Mouse (Mus musculus) left cerebral cortex, postnatal 36 days (tissue): ENCODE measurements at regions not wholly inside any gene's neighbourhood (a gene's known extent, or its start where the extent isn't known, plus 50 kb on each side); places are given as distances from the start of the nearest gene placed in this dataset.
A peak's percentile ranks its signal among the peaks of the same experiment; 100 is the strongest.
"Not testable (repeated sequence)": the region's sequence is repeated elsewhere in the genome, so short reads cannot be mapped to it uniquely, and the experiment has no call there.

ENCODE experiments used
- DNase-seq, 2 experiments: peaks; one replicate each; pipeline ENCODE4 v3.0.0; 2021 to 2022; ENCODE audit warnings: low spot score in 2 of 2, mixed read lengths in 1 of 2
- intact Hi-C: fragments of 180-260 bp; cut with DNase I; formaldehyde crosslinking; loops from one replicate; pipeline ENCODE4 v1.15.1; 2025

GRCm38 (mm10) chr14:71118681-71119080 is 519.0 kb upstream of the Fam160b2 start:
- DNase-seq: no peak
- intact Hi-C loops: no loop called here

- no peak for DNase-seq
- intact Hi-C loops: no loop called here
These were observed 516.3 kb upstream of the Fam160b2 start for GRCm38 (mm10) chr14:71115798-71116432.

GRCm38 (mm10) chr14:71115095-71115797 is 515.6 kb upstream of the Fam160b2 start:
- DNase-seq: no peak
- intact Hi-C loops: no loop called here

GRCm38 (mm10) chr14:71113198-71113597 is 513.6 kb upstream of the Fam160b2 start:
- no peak for DNase-seq
- intact Hi-C loops: no loop called here

- DNase-seq: no peak
- intact Hi-C loops: no loop called here
These were observed 505.0 kb upstream of the Fam160b2 start for GRCm38 (mm10) chr14:71104617-71105016.

- DNase-seq: no peak
These were observed 504.3 kb upstream of the Fam160b2 start for GRCm38 (mm10) chr14:71103955-71104354.

GRCm38 (mm10) chr14:71095661-71096422 is 496.2 kb upstream of the Fam160b2 start:
- DNase-seq: no peak
- intact Hi-C loops: no loop called here

More at GRCm38 (mm10) chr14:71103955-71104354, 504.3 kb upstream of the Fam160b2 start:
- intact Hi-C loops: no loop called here

- peak; percentile 26 to 27 for DNase-seq
- intact Hi-C loops: no loop called here
These were observed 493.1 kb upstream of the Fam160b2 start for GRCm38 (mm10) chr14:71092626-71093326.

GRCm38 (mm10) chr14:71085721-71086120 is 486.1 kb upstream of the Fam160b2 start:
- intact Hi-C loops: no loop called here
- DNase-seq: no peak

GRCm38 (mm10) chr14:71082327-71082726 is 482.7 kb upstream of the Fam160b2 start:
- intact Hi-C loops: no loop called here

GRCm38 (mm10) chr14:71075671-71076070 is 476.0 kb upstream of the Fam160b2 start:
- intact Hi-C loops: no loop called here
- DNase-seq: no peak

More at GRCm38 (mm10) chr14:71082327-71082726, 482.7 kb upstream of the Fam160b2 start:
- no peak for DNase-seq

GRCm38 (mm10) chr14:71074019-71074418 is 474.4 kb upstream of the Fam160b2 start:
- no peak for DNase-seq

GRCm38 (mm10) chr14:71065669-71066068 is 466.0 kb upstream of the Fam160b2 start:
- intact Hi-C loops: no loop called here
- no peak for DNase-seq

More at GRCm38 (mm10) chr14:71074019-71074418, 474.4 kb upstream of the Fam160b2 start:
- intact Hi-C loops: no loop called here

GRCm38 (mm10) chr14:71056601-71057000 is 457.0 kb upstream of the Fam160b2 start:
- DNase-seq: no peak
- intact Hi-C loops: no loop called here

- no peak for DNase-seq
- intact Hi-C loops: no loop called here
These were observed 455.8 kb upstream of the Fam160b2 start for GRCm38 (mm10) chr14:71055480-71055879.

- no peak for DNase-seq
- intact Hi-C loops: no loop called here
These were observed 454.4 kb upstream of the Fam160b2 start for GRCm38 (mm10) chr14:71053788-71054641.

GRCm38 (mm10) chr14:71047096-71047495 is 447.5 kb upstream of the Fam160b2 start:
- intact Hi-C loops: no loop called here
- DNase-seq: no peak

- DNase-seq, intact Hi-C loops: not testable (repeated sequence)
These were observed 444.5 kb upstream of the Fam160b2 start for GRCm38 (mm10) chr14:71043879-71044770.
